Comparison of ENCODE assay signal across 26 mouse cellular contexts in the genomic region with DNA sequence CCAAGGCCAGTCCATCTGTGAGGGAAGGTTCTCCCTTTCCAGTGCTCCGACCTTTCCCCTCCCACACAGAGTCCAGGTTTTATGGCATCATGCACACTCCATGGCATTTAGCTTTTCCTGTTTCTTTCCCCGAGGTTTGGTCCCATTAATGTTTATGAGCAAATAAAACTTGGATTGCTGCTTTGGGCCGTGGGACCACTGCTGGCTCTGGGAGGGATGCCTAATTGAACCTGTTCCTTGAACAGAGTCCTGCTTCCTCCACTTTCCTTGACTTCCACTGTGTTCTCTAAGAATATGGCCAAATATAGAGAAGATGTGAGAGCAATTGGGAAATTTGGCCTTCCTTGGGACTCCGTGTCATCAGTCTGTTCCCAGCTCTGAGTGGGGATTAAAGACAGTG.
"Had no signal": no experiment of that assay in that cellular context is flagged by ENCODE, and none has a peak within 500 bp of the region (broad histone marks: within the 10 kb centered on the region; RNA-seq: fewer than 3 reads in every experiment).

No protein-coding gene starts in this region.

- H3K9ac ChIP-seq: heart, embryonic 13.5 days; heart, embryonic 15.5 days; hindbrain, embryonic 13.5 days; hindbrain, embryonic 15.5 days; intestine, embryonic 15.5 days; kidney, embryonic 15.5 days; liver, embryonic 12.5 days; liver, embryonic 14.5 days had no signal

- H3K27me3 ChIP-seq: heart, embryonic 13.5 days; heart, embryonic 15.5 days; hindbrain, embryonic 13.5 days; hindbrain, embryonic 15.5 days; intestine, embryonic 15.5 days; kidney, embryonic 15.5 days; liver, embryonic 12.5 days had no signal

- ATAC-seq: hindbrain, postnatal 0 days; inflammation-experienced regulatory T-cells, adult 6 months; intestine, embryonic 15.5 days; intestine, postnatal 0 days; liver, embryonic 12.5 days had no signal

- H3K36me3 ChIP-seq: heart, embryonic 13.5 days; heart, embryonic 15.5 days; hindbrain, embryonic 13.5 days; hindbrain, embryonic 15.5 days; intestine, embryonic 15.5 days; kidney, embryonic 15.5 days; liver, embryonic 12.5 days had no signal

- H3K27ac ChIP-seq: heart, adult 2 months; heart, embryonic 13.5 days; heart, embryonic 15.5 days; hindbrain, embryonic 13.5 days; hindbrain, embryonic 15.5 days; hindbrain, postnatal 0 days; intestine, embryonic 15.5 days; kidney, embryonic 15.5 days; kidney, postnatal 0 days; liver, embryonic 12.5 days; liver, embryonic 14.5 days had no signal

- H3K4me2 ChIP-seq: heart, embryonic 11.5 days; heart, embryonic 13.5 days; heart, embryonic 15.5 days; hindbrain, embryonic 13.5 days; hindbrain, embryonic 15.5 days; intestine, embryonic 15.5 days; kidney, embryonic 15.5 days; liver, embryonic 12.5 days had no signal

- H3K4me1 ChIP-seq: heart, embryonic 15.5 days; hindbrain, embryonic 15.5 days; intestine, embryonic 15.5 days; kidney, embryonic 15.5 days; liver, embryonic 12.5 days had no signal

- H3K4me3 ChIP-seq: heart, adult 2 months; heart, embryonic 13.5 days; heart, embryonic 15.5 days; hindbrain, embryonic 13.5 days; hindbrain, embryonic 15.5 days; intestine, embryonic 15.5 days; kidney, embryonic 15.5 days; liver, embryonic 12.5 days had no signal

- H3K9me3 ChIP-seq: heart, embryonic 13.5 days; hindbrain, embryonic 15.5 days; intestine, embryonic 15.5 days; liver, embryonic 12.5 days had no signal

- DNase-seq: gastrocnemius, postnatal 14 days; gastrocnemius, postnatal 36 days; heart, adult 11 months; heart, adult 2 months; heart, postnatal 14 days; heart, postnatal 36 days; kidney, adult 2 months; kidney, adult 9 months; kidney, postnatal 14 days; kidney, postnatal 36 days; layer of hippocampus, adult 9-11 months; layer of hippocampus, postnatal 36 days; left cerebral cortex, postnatal 4 days had no signal
